Mouse (Mus musculus): ENCODE data around the gene Sept10.

Sept10 gene

GRCm38 (mm10) chr10:59225137-59225536, 3.5 kb upstream of the Sept10 start:
- DNase-seq (ENCODE audit: low read depth) = peak; percentile 4

DNA sequence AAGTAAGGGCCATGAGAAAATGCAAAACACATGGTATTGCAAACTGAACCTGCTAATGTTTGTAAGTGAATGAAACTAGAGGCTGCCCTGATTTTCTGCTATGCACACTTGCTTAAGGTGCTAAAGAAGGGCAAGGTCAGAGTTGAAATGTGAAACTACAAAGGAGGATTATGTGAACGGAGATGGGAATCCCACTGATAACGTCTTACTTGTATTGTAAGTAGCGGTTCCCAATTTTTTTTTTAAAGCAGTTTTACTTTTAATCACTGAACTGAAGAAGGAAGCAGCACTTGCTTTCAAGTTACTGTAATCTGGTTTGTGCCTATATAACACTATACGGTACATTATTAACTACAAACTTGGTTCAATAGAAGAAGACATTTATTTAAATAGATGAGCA, 2.2 kb upstream of the Sept10 start:
- peak; percentile 6 for DNase-seq (ENCODE audit: low read depth)

DNA sequence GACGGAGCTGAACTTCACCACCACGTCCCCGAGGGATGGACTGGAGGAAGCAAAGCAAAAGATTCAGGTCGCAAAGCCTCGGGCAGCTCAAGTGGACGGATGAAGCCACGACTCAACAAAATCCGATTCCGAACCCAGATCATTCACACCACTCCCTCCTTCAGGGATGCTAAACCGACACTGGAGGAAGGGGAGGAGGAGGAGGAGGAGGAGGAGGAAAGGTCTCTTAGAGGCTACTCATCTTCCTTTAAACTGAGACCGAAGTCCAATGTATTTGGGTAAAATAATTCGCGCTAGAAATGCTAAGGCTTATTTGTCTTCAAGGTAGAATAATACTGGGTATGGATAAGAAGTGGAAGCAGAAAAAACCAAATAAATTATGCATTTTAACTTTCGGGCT, 1.7 kb upstream of the Sept10 start:
- DNase-seq (ENCODE audit: low read depth) = no peak

- peak; percentile 57 for DNase-seq (ENCODE audit: low read depth)
These were observed 839 bp upstream of the Sept10 start for GRCm38 (mm10) chr10:59222271-59223101.

GRCm38 (mm10) chr10:59220824-59221472, 699 bp downstream of the Sept10 start:
- no peak for DNase-seq (ENCODE audit: low read depth)

DNA sequence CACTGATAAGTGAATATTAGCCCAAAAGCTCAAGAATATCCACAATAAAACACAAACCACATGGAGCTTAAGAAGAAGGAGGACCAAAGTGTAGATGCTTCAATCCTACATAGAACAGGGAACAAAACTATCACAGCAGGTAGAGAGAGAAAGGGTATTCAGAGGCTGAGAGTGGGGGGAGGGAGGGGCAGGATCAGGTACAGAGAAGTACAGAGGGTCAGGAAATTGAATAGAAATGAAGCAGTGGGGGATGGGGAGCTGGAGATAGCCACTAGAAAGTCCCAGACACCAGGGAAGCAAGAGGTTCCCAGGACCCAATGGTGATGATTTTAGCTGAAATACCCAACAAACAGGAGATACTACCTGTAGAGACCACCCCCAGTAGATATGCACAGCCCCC, 21.6 kb downstream of the Sept10 start:
- no peak for DNase-seq (ENCODE audit: low read depth)

DNA sequence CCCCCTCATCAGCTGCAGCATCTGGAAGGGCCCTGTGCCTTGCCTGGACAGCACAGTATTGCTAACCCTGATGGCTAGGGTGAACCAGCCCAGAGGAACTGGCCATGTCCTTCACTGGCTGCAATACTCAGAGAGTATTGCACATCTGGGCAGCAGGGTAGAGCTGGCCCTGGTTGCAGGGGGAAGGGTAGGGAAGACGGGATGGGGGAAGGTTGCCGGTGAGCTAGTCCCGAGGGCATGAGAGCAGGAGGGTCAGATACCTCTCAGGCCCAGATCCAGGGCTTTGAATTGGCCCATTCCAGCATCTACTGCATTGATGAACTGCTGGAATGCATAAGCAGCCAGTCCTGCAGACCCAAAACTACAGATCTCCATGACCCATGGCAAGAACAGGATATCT, 24.9 kb downstream of the Sept10 start:
- DNase-seq (ENCODE audit: low read depth) = no peak

GRCm38 (mm10) chr10:59194891-59195290, 26.8 kb downstream of the Sept10 start:
- no peak for DNase-seq (ENCODE audit: low read depth)

- no peak for DNase-seq (ENCODE audit: low read depth)
These were observed 39.3 kb downstream of the Sept10 start for GRCm38 (mm10) chr10:59182306-59182705.

DNA sequence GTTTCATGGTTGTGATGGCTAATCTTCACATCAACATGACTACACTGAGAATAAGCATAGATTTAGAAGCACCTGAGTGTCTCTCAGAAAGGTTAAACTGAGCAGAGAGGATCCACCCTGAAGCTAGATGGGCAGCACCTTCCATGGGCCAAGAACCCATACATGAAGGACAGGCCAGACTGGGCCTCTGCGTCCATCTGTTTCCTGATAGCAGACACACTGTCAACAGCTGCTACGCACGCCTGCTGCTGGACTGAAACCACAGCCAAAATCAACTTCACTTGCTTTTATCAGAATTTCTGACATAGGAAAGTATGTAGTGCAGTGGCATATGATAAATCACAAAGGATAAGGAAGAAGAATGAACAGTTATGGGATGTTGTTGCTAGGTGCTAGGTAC, 42.0 kb downstream of the Sept10 start:
- no peak for DNase-seq (ENCODE audit: low read depth)

DNA sequence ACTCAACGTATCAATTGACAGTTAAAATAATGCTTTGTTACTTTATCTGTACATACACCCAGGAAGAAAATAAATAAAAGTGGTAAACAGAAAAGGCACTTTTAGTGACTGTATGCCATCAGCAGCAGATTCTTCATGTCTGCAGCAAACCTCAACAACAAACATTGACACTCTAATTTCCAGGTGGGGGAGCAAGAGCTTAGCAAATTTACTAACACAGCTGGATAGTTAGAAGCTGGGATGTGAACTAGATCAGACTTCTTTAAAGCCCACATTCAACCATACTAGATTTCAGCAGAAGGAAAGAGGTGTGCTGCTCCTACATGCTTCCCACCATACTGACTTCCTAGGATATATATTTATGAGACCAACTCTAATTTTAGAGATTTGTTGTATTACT, 49.1 kb downstream of the Sept10 start:
- no peak for DNase-seq (ENCODE audit: low read depth)

- DNase-seq (ENCODE audit: low read depth) = no peak
These were observed 50.6 kb downstream of the Sept10 start for GRCm38 (mm10) chr10:59171042-59171441.

GRCm38 (mm10) chr10:59166104-59166944, 55.3 kb downstream of the Sept10 start:
- DNase-seq (ENCODE audit: low read depth) = peak; percentile 30

- DNase-seq (ENCODE audit: low read depth) = no peak
These were observed 59.3 kb downstream of the Sept10 start for GRCm38 (mm10) chr10:59162185-59162897.

DNA sequence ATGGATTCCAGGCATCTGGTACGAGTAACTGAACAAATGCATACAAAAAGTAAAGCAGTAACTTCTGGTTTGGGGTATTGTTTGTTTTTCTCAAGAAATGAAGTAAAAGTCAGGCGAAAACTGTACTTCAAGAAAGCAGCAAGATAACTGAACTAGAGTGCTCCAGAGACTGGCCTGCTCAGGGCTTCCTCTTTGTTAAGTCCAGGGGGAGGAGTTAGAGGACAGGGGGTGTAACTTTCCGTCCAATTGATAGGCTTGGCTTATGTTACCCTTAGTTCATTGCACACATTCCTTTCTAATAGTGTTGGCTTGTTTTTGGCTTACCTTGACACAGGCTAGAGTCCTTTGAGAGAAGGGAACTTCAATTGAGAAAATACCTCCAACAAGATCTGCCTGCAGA, 63.0 kb downstream of the Sept10 start:
- no peak for DNase-seq (ENCODE audit: low read depth)

- DNase-seq (ENCODE audit: low read depth) = no peak
These were observed 69.0 kb downstream of the Sept10 start for GRCm38 (mm10) chr10:59152544-59153081.

DNA sequence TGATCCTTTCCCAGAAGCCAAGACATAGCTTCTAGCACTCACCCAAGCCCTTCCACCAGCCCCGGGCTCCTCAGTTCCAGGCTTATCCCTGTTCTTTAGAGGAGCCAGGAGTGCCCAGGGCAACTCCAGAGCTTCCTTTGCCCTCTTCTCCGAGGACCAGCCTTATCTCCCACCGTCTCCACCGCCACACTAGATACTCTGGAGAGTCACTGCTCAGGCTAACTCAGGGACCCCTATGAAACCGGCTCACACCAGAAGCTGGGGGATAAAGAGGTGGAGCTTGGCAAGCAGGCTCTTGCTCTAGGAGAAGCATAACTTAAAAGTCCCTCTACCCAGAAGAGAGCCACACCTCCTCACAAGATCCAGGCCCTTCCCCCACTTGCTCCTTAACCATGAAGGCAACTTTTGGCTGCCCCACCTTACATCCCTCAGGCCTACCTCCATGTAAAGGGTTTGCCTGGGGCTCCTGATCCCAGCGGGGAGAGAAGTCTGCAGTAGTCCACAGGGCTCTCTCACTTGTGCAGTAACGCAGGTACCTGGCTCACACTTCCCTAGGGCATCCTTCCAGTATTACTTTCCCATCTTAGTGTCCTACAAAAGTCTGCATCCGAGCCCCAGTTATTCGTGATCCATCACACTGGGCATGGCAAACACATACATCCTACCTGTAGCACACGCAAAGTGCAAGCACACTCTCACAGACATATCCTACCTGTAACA, 70.5 kb downstream of the Sept10 start:
- DNase-seq (ENCODE audit: low read depth) = no peak

DNA sequence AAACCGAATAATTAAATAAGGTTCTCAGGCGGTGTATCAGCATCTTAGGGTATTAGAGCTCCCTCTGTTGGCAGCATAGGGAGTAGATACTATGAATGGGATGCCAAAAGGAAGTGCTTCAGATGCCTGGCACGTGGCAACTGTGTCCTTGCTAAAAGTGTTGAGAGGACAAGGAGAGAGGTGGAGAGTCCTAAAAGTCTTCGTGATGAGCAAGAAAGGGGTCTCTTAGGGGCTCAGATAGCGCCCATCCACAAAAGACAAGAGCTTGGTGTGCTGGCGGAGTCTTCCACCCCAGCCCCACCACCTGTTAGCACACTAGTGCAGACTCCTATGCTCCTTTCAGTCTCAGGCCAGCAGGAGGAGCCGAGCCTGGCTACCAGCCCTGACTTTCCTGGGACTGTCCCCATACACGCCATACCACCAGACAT, 71.7 kb downstream of the Sept10 start:
- DNase-seq (ENCODE audit: low read depth) = peak; percentile 43

- DNase-seq (ENCODE audit: low read depth) = no peak
These were observed 88.1 kb downstream of the Sept10 start for GRCm38 (mm10) chr10:59133478-59134009.

- peak; percentile 6 for DNase-seq (ENCODE audit: low read depth)
These were observed 89.6 kb downstream of the Sept10 start for GRCm38 (mm10) chr10:59131926-59132628.
